In the genomic region with DNA sequence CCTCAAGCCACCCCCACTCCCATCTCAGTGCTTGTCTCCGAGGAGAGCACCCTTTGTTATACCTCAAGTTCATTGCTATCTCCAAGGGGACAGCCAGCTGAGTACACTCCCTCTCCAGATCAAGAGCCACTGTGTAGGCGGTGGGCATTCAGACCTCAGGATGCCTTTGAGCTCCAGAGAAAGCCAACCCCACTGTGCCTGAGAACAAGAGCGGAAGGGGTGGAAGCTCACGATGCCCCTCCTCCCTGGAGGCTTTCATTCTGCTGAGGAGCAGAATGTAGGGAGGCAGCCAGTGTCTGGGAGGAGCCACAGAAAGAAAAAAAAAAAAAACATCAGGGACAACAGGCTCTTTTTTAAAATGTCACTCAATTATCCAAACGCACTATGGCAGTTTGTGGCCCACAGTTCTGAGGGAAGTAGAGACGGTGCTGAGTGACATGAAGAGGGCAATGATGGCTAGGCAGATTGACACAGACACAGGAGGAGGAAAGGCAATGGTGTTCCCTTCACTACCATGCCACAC, we compare ENCODE assay signal across 25 mouse cellular contexts.
A peak's percentile ranks its signal among the peaks of the same experiment; 100 is the strongest.
DNase-seq lines count a peak whose midpoint lies in the region; ATAC-seq lines count a peak whose summit lies in the region.
"Had no signal": no experiment of that assay in that cellular context is flagged by ENCODE, and none has a peak within 500 bp of the region (broad histone marks: within the 10 kb centered on the region; RNA-seq: fewer than 3 reads in every experiment).

No protein-coding gene starts in this region.

- H3K36me3 ChIP-seq in hindbrain, embryonic 15.5 days, result no peaks in the 10 kb centered on the region
- no peaks in the 10 kb centered on the region for H3K36me3 ChIP-seq in hindbrain, embryonic 11.5 days (ENCODE audit: control insufficient read depth, insufficient read depth, low read length)
- no peaks in the 10 kb centered on the region for H3K36me3 ChIP-seq in midbrain, embryonic 16.5 days (ENCODE audit: control insufficient read depth, insufficient read depth, low read length)
- no peaks in the 10 kb centered on the region for H3K36me3 ChIP-seq in midbrain, embryonic 13.5 days
- no peaks in the 10 kb centered on the region for H3K36me3 ChIP-seq in kidney, embryonic 15.5 days
- no peaks in the 10 kb centered on the region for H3K36me3 ChIP-seq in intestine, embryonic 15.5 days
- H3K36me3 ChIP-seq: embryonic facial prominence, embryonic 15.5 days; heart, embryonic 13.5 days; limb, embryonic 13.5 days; liver, embryonic 12.5 days had no signal

- H3K27ac ChIP-seq in hindbrain, embryonic 15.5 days (replicated peaks), result no peak overlapping the region
- no peak overlapping the region for H3K27ac ChIP-seq in hindbrain, embryonic 11.5 days (ENCODE audit: low read depth, low read length)
- H3K27ac ChIP-seq in midbrain, embryonic 16.5 days (ENCODE audit: low read length), result no peak overlapping the region
- H3K27ac ChIP-seq in midbrain, embryonic 13.5 days, result no peak overlapping the region
- no peak overlapping the region for H3K27ac ChIP-seq in kidney, embryonic 15.5 days
- no peak overlapping the region for H3K27ac ChIP-seq in intestine, embryonic 15.5 days
- H3K27ac ChIP-seq: embryonic facial prominence, embryonic 15.5 days; heart, adult 2 months; heart, embryonic 13.5 days; limb, embryonic 13.5 days; liver, embryonic 12.5 days had no signal

- no peak overlapping the region for H3K4me3 ChIP-seq in hindbrain, embryonic 15.5 days
- no peak overlapping the region for H3K4me3 ChIP-seq in hindbrain, embryonic 11.5 days (ENCODE audit: low read depth, low read length)
- no peak overlapping the region for H3K4me3 ChIP-seq in midbrain, embryonic 16.5 days (ENCODE audit: low read depth, low read length)
- no peak overlapping the region for H3K4me3 ChIP-seq in midbrain, embryonic 13.5 days (replicated peaks)
- no peak overlapping the region for H3K4me3 ChIP-seq in kidney, embryonic 15.5 days (replicated peaks)
- no peak overlapping the region for H3K4me3 ChIP-seq in intestine, embryonic 15.5 days (replicated peaks)
- H3K4me3 ChIP-seq: embryonic facial prominence, embryonic 15.5 days; heart, adult 2 months; heart, embryonic 13.5 days; limb, embryonic 13.5 days; liver, embryonic 12.5 days had no signal

- no peaks in the 10 kb centered on the region for H3K9me3 ChIP-seq in hindbrain, embryonic 15.5 days
- H3K9me3 ChIP-seq in hindbrain, embryonic 11.5 days (ENCODE audit: control insufficient read depth, low read length), result no peaks in the 10 kb centered on the region
- no peaks in the 10 kb centered on the region for H3K9me3 ChIP-seq in midbrain, embryonic 16.5 days (replicated peaks; ENCODE audit: control insufficient read depth, low read length, poor library complexity, severe bottlenecking)
- H3K9me3 ChIP-seq in midbrain, embryonic 13.5 days, result no peaks in the 10 kb centered on the region
- H3K9me3 ChIP-seq in kidney, embryonic 15.5 days (replicated peaks), result no peaks in the 10 kb centered on the region
- H3K9me3 ChIP-seq in intestine, embryonic 15.5 days, result no peaks in the 10 kb centered on the region
- H3K9me3 ChIP-seq: embryonic facial prominence, embryonic 15.5 days; heart, embryonic 13.5 days; limb, embryonic 13.5 days; liver, embryonic 12.5 days had no signal

- H3K4me2 ChIP-seq in hindbrain, embryonic 15.5 days, result no peak overlapping the region
- no peak overlapping the region for H3K4me2 ChIP-seq in hindbrain, embryonic 11.5 days (replicated peaks; ENCODE audit: low read depth, low read length)
- no peak overlapping the region for H3K4me2 ChIP-seq in midbrain, embryonic 16.5 days (ENCODE audit: low read length)
- H3K4me2 ChIP-seq in midbrain, embryonic 13.5 days (replicated peaks), result no peak overlapping the region
- no peak overlapping the region for H3K4me2 ChIP-seq in kidney, embryonic 15.5 days
- H3K4me2 ChIP-seq in intestine, embryonic 15.5 days (replicated peaks), result no peak overlapping the region
- H3K4me2 ChIP-seq: embryonic facial prominence, embryonic 15.5 days; heart, embryonic 13.5 days; limb, embryonic 13.5 days; liver, embryonic 12.5 days had no signal

- WGBS in hindbrain, embryonic 15.5 days, result 21% methylated on average over 6 of the region's 6 CpGs
- WGBS in hindbrain, embryonic 11.5 days, result 34% methylated on average over 6 of the region's 6 CpGs
- WGBS in midbrain, embryonic 16.5 days, result 17% methylated on average over 6 of the region's 6 CpGs
- 23% methylated on average over 6 of the region's 6 CpGs for WGBS in midbrain, embryonic 13.5 days
- 64% methylated on average over 6 of the region's 6 CpGs for WGBS in kidney, embryonic 15.5 days
- WGBS in intestine, embryonic 15.5 days, result 69% methylated on average over 6 of the region's 6 CpGs

- peak; percentile 62; the same call in 1 of the 2 replicates for ATAC-seq in hindbrain, embryonic 15.5 days (ENCODE audit: low FRiP score, low read depth)
- no peak for ATAC-seq in hindbrain, embryonic 11.5 days (ENCODE audit: low FRiP score)
- peak; percentile 39; the same call in 1 of the 2 replicates for ATAC-seq in midbrain, embryonic 16.5 days
- no peak for ATAC-seq in midbrain, embryonic 13.5 days
- no peak for ATAC-seq in kidney, embryonic 15.5 days (replicated peaks; ENCODE audit: low FRiP score)
- ATAC-seq in intestine, embryonic 15.5 days, result no peak
- ATAC-seq: inflammation-experienced regulatory T-cells, adult 6 months; liver, embryonic 12.5 days had no signal

- H3K27me3 ChIP-seq in hindbrain, embryonic 15.5 days, result no peaks in the 10 kb centered on the region
- H3K27me3 ChIP-seq in hindbrain, embryonic 11.5 days (ENCODE audit: control insufficient read depth, insufficient read depth, low read length), result no peaks in the 10 kb centered on the region
- H3K27me3 ChIP-seq in midbrain, embryonic 16.5 days (ENCODE audit: control insufficient read depth, insufficient read depth, low read depth, low read length), result no peaks in the 10 kb centered on the region
- H3K27me3 ChIP-seq in midbrain, embryonic 13.5 days, result no peaks in the 10 kb centered on the region
- peaks cover 7% of the 10 kb centered on the region; the same call in 1 of the 2 replicates for H3K27me3 ChIP-seq in kidney, embryonic 15.5 days
- H3K27me3 ChIP-seq in intestine, embryonic 15.5 days (replicated peaks), result no peaks in the 10 kb centered on the region
- H3K27me3 ChIP-seq: heart, embryonic 13.5 days; limb, embryonic 13.5 days; liver, embryonic 12.5 days had no signal

- DNase-seq in hindbrain, embryonic 11.5 days (ENCODE audit: low spot score), result no peak
- DNase-seq in MN1 (ENCODE audit: low spot score), result peak; percentile 42
- peak; percentile 80 for DNase-seq in ZHBTc4 (ENCODE audit: low read depth, low spot score)
- DNase-seq: adrenal gland, adult 2 months; cerebellum, adult 8-10 months; cerebellum, postnatal 36 days; gastrocnemius, postnatal 25 days; heart, adult 2 months; kidney, adult 2 months; kidney, postnatal 14 days; lung, adult 18-20 months; lung, postnatal 4 days; right cerebral cortex, postnatal 25 days; spleen, adult 18-20 months; thymus, postnatal 25 days had no signal

- no peak overlapping the region for H3K9ac ChIP-seq in hindbrain, embryonic 15.5 days
- no peak overlapping the region for H3K9ac ChIP-seq in hindbrain, embryonic 11.5 days (ENCODE audit: low read depth, low read length)
- no peak overlapping the region for H3K9ac ChIP-seq in midbrain, embryonic 16.5 days (ENCODE audit: low read depth, low read length)
- no peak overlapping the region for H3K9ac ChIP-seq in midbrain, embryonic 13.5 days (replicated peaks)
- H3K9ac ChIP-seq in kidney, embryonic 15.5 days, result no peak overlapping the region
- no peak overlapping the region for H3K9ac ChIP-seq in intestine, embryonic 15.5 days
- H3K9ac ChIP-seq: embryonic facial prominence, embryonic 15.5 days; heart, embryonic 13.5 days; limb, embryonic 13.5 days; liver, embryonic 12.5 days had no signal

- peaks cover 7% of the 10 kb centered on the region; the same call in 1 of the 2 replicates for H3K4me1 ChIP-seq in hindbrain, embryonic 15.5 days (replicated peaks)
- H3K4me1 ChIP-seq in hindbrain, embryonic 11.5 days (replicated peaks; ENCODE audit: control insufficient read depth, insufficient read depth, low read length), result no peaks in the 10 kb centered on the region; the same call in 1 of the 2 replicates
- no peaks in the 10 kb centered on the region for H3K4me1 ChIP-seq in midbrain, embryonic 16.5 days (ENCODE audit: control insufficient read depth, insufficient read depth, low read length)
- peaks cover 9% of the 10 kb centered on the region; the same call in 1 of the 2 replicates for H3K4me1 ChIP-seq in midbrain, embryonic 13.5 days (replicated peaks)
- H3K4me1 ChIP-seq in kidney, embryonic 15.5 days, result peaks cover 6% of the 10 kb centered on the region
- H3K4me1 ChIP-seq in intestine, embryonic 15.5 days (replicated peaks), result no peaks in the 10 kb centered on the region
- H3K4me1 ChIP-seq: embryonic facial prominence, embryonic 15.5 days; limb, embryonic 13.5 days had no signal

Comparison
In these comparisons a context has a peak if more than half of its experiments do, and no peak if none do; other contexts are left out.
1. ATAC-seq: peak in hindbrain, embryonic 15.5 days (single experiment) and midbrain, embryonic 16.5 days (single experiment); none in hindbrain, embryonic 11.5 days (single experiment), midbrain, embryonic 13.5 days (single experiment), kidney, embryonic 15.5 days (single experiment) and intestine, embryonic 15.5 days (single experiment).